Mouse (Mus musculus) MEL (cell line): ENCODE results near the gene Bmpr2. TPM values are rescaled to one million over a fixed set of nuclear protein-coding genes. Genes with fewer than 3 reads are reported as not detected.
A peak's percentile ranks its signal among the peaks of the same experiment; 100 is the strongest.

ENCODE experiments used
- DNase-seq: peaks from one replicate; pipeline ENCODE4 v3.0.0; 2011; ENCODE audit warnings: low read depth, low spot score
- H3K27ac ChIP-seq: 2 replicates; pipeline ENCODE4 v1.5.1; 2012; ENCODE audit warnings: low read depth, mild to moderate bottlenecking, control low read depth, low read length, moderate library complexity; ENCODE audit not compliant: control insufficient read depth
- H3K27me3 ChIP-seq, 2 experiments: fragments of 150-350 bp in 1 of 2; sonication (generic) in 1 of 2; 2 replicates each; pipeline ENCODE4 v1.6.1; 2012; ENCODE audit warnings: low read length in 2 of 2, mild to moderate bottlenecking in 2 of 2, improper control_type of control experiment in 1 of 2, moderate library complexity in 1 of 2; ENCODE audit not compliant: insufficient read depth in 2 of 2, control insufficient read depth in 1 of 2
- H3K36me3 ChIP-seq, 2 experiments: 2 replicates each; pipeline ENCODE4 v1.6.1; 2012 to 2014; ENCODE audit warnings: low read length in 2 of 2, improper control_type of control experiment in 1 of 2, inconsistent platforms in 1 of 2, mild to moderate bottlenecking in 1 of 2; ENCODE audit not compliant: insufficient read depth in 2 of 2, control insufficient read depth in 1 of 2
- H3K4me1 ChIP-seq, 2 experiments: fragments of 150-350 bp in 1 of 2; sonication (generic) in 1 of 2; 2 replicates each; pipeline ENCODE4 v1.6.1; 2012; ENCODE audit warnings: low read length in 2 of 2, improper control_type of control experiment in 1 of 2, mild to moderate bottlenecking in 1 of 2; ENCODE audit not compliant: insufficient read depth in 2 of 2, control insufficient read depth in 1 of 2
- H3K4me3 ChIP-seq, 2 experiments: fragments of 150-350 bp in 1 of 2; sonication (generic) in 1 of 2; 2 replicates each; pipeline ENCODE4 v1.5.1; 2012; ENCODE audit warnings: low read depth in 2 of 2, low read length in 2 of 2, mild to moderate bottlenecking in 2 of 2, moderate library complexity in 2 of 2, control low read depth in 1 of 2, improper control_type of control experiment in 1 of 2; ENCODE audit not compliant: control insufficient read depth in 1 of 2, insufficient read depth in 1 of 2
- H3K79me2 ChIP-seq: 2 replicates; pipeline ENCODE4 v1.6.1; 2012; ENCODE audit warnings: mild to moderate bottlenecking, low read length, moderate library complexity; ENCODE audit not compliant: control insufficient read depth, poor library complexity, insufficient read depth
- H3K9ac ChIP-seq: 2 replicates; pipeline ENCODE4 v1.6.1; 2012; ENCODE audit warnings: low read depth, mild to moderate bottlenecking, control low read depth, low read length, moderate library complexity; ENCODE audit not compliant: control insufficient read depth, poor library complexity, severe bottlenecking
- H3K9me3 ChIP-seq: fragments of 150-350 bp; sonication (generic); replicated peaks from 2 replicates; pipeline ENCODE4 v1.6.1; 2012; ENCODE audit warnings: mild to moderate bottlenecking, low read length, improper control_type of control experiment, moderate library complexity; ENCODE audit not compliant: insufficient read depth
- CHD1 ChIP-seq: IDR thresholded peaks from 2 replicates; pipeline ENCODE4 v1.6.1; 2012; ENCODE audit warnings: low read depth, mild to moderate bottlenecking, inconsistent platforms, low read length, improper control_type of control experiment
- CHD2 ChIP-seq: IDR thresholded peaks from 2 replicates; pipeline ENCODE4 v1.6.1; 2011; ENCODE audit warnings: low read length, improper control_type of control experiment
- EP300 ChIP-seq, 2 experiments: IDR thresholded peaks; 2 replicates each; pipeline ENCODE4 v1.6.1; 2011; ENCODE audit warnings: improper control_type of control experiment in 2 of 2, low read length in 2 of 2, low read depth in 1 of 2, mild to moderate bottlenecking in 1 of 2
- ETS1 ChIP-seq: IDR thresholded peaks from 2 replicates; pipeline ENCODE4 v1.6.1; 2012; ENCODE audit warnings: low read depth, mild to moderate bottlenecking, inconsistent platforms, low read length, improper control_type of control experiment, moderate library complexity
- GABPA ChIP-seq: IDR thresholded peaks from 2 replicates; pipeline ENCODE4 v1.6.1; 2012; ENCODE audit warnings: low read depth, mild to moderate bottlenecking, inconsistent platforms, low read length, improper control_type of control experiment, moderate library complexity
- GATA1 ChIP-seq: IDR thresholded peaks from 2 replicates; pipeline ENCODE4 v1.6.1; 2011; ENCODE audit warnings: low read depth, low read length, improper control_type of control experiment
- JUND ChIP-seq: IDR thresholded peaks from 2 replicates; pipeline ENCODE4 v1.6.1; 2011; ENCODE audit warnings: low read depth, mild to moderate bottlenecking, improper control_type of control experiment, low read length
- MAX ChIP-seq: IDR thresholded peaks from 2 replicates; pipeline ENCODE4 v1.6.1; 2011; ENCODE audit warnings: low read length, improper control_type of control experiment
- MXI1 ChIP-seq: IDR thresholded peaks from 2 replicates; pipeline ENCODE4 v1.6.1; 2011; ENCODE audit warnings: mild to moderate bottlenecking, low read depth, low read length, improper control_type of control experiment
- POLR2AphosphoS2 ChIP-seq: IDR thresholded peaks from 2 replicates; pipeline ENCODE4 v1.6.1; 2011; ENCODE audit warnings: low read length, improper control_type of control experiment
- POLR2AphosphoS5 ChIP-seq: IDR thresholded peaks from 2 replicates; pipeline ENCODE4 v1.6.1; 2012; ENCODE audit warnings: low read depth, borderline replicate concordance, mild to moderate bottlenecking, inconsistent platforms, low read length, moderate library complexity, mixed read lengths
- RAD21 ChIP-seq: IDR thresholded peaks from 2 replicates; pipeline ENCODE4 v1.6.1; 2011; ENCODE audit warnings: mild to moderate bottlenecking, low read depth, low read length, improper control_type of control experiment
- SIN3A ChIP-seq: IDR thresholded peaks from 2 replicates; pipeline ENCODE4 v1.6.1; 2012; ENCODE audit warnings: low read length, improper control_type of control experiment, inconsistent platforms
- SMC3 ChIP-seq: IDR thresholded peaks from 2 replicates; pipeline ENCODE4 v1.6.1; 2011; ENCODE audit warnings: low read depth, low read length, improper control_type of control experiment
- TBP ChIP-seq: IDR thresholded peaks from 2 replicates; pipeline ENCODE4 v1.8.0; 2011; ENCODE audit warnings: low read depth, low read length, improper control_type of control experiment
- UBTF ChIP-seq: IDR thresholded peaks from 2 replicates; pipeline ENCODE4 v1.6.1; 2012; ENCODE audit warnings: low read depth, mild to moderate bottlenecking, inconsistent platforms, low read length, improper control_type of control experiment, moderate library complexity, borderline replicate concordance; ENCODE audit not compliant: insufficient read depth
- USF1 ChIP-seq: IDR thresholded peaks from 2 replicates; pipeline ENCODE4 v1.6.1; 2014; ENCODE audit warnings: low read depth, mild to moderate bottlenecking, inconsistent platforms, low read length, improper control_type of control experiment, moderate library complexity
- ZKSCAN1 ChIP-seq: IDR thresholded peaks from 2 replicates; pipeline ENCODE4 v1.6.1; 2012; ENCODE audit warnings: low read depth, mild to moderate bottlenecking, inconsistent platforms, low read length, improper control_type of control experiment, moderate library complexity
- ZMIZ1 ChIP-seq: IDR thresholded peaks from 2 replicates; pipeline ENCODE4 v1.6.1; 2012; ENCODE audit warnings: low read depth, mild to moderate bottlenecking, inconsistent platforms, low read length, improper control_type of control experiment, moderate library complexity
- ZNF384 ChIP-seq: IDR thresholded peaks from 2 replicates; pipeline ENCODE4 v1.6.1; 2012; ENCODE audit warnings: low read depth, mild to moderate bottlenecking, inconsistent platforms, low read length, improper control_type of control experiment
- polyA plus RNA-seq, 2 experiments: library from polyadenylated mRNA; stranded (reverse) in 1 of 2; unstranded in 1 of 2; fragments of >175 nt in 1 of 2; fragments of >200 nt in 1 of 2; gene quantifications; 2 replicates each; pipeline versions ENCODE4 v1.2.1 to v1.2.4; 2012; ENCODE audit warnings: low replicate concordance in 2 of 2, low read depth in 1 of 2; ENCODE audit not compliant: insufficient read length in 2 of 2, insufficient read depth in 1 of 2, missing spikeins in 1 of 2
- total RNA-seq: library from RNA; depleted of rRNA; stranded (reverse); fragments of 300-350 nt; gene quantifications from 2 replicates; pipeline ENCODE4 v1.2.3, GENCODE M21; 2012

Bmpr2 gene
- total and polyA plus RNA-seq, 3 experiments = 2.3 to 18.6 (median 3.1) TPM

DNA sequence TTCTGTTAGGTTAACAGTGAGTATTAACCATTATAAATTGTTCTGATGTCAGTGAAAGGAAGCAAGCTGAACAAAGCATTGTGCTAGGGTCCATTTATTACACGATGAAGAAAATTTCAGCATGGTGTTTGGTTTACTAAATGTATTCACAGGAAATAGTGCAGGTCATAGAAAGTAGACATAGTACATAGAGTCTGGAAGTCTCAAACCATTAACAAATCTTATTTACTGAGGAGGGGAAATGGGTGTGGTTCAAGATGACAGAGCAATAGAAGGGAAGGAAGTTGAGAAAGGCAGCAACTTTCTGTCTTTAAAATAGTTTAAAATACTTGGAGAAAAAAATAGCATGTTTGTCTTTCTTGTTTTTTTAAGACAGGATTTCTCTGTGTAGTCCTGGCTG, 160.0 kb downstream of the Bmpr2 start:
- H3K36me3 ChIP-seq = peaks cover 0 to 28% of the 10 kb centered on the region in 2 experiments; a peak in 2 of 4 replicates
- peaks cover 37% of the 10 kb centered on the region for H3K79me2 ChIP-seq
- H3K27me3 ChIP-seq = no peaks in the 10 kb centered on the region
- no peaks in the 10 kb centered on the region for H3K9me3 ChIP-seq
- H3K4me3 ChIP-seq = peak overlapping the region in 1 of 2 experiments; percentile 24; a peak in 1 of 4 replicates
- H3K4me1 ChIP-seq = peaks cover 13 to 14% of the 10 kb centered on the region in 2 experiments
- H3K9ac ChIP-seq = peak overlapping the region; percentile 44; the same call in 1 of the 2 replicates
- peak overlapping the region; percentile 69 for H3K27ac ChIP-seq
- peak; percentile 48 for DNase-seq
- TF ChIP-seq CHD2 (no peak), UBTF (no peak), USF1 (no peak), POLR2AphosphoS5 (no peak), RAD21 (no peak), POLR2AphosphoS2 (no peak), ZKSCAN1 (no peak), CHD1 (no peak), SIN3A (no peak), TBP (no peak), JUND (no peak), SMC3 (no peak), ETS1 (no peak), MAX (no peak), ZMIZ1 (no peak), MXI1 (no peak)

DNA sequence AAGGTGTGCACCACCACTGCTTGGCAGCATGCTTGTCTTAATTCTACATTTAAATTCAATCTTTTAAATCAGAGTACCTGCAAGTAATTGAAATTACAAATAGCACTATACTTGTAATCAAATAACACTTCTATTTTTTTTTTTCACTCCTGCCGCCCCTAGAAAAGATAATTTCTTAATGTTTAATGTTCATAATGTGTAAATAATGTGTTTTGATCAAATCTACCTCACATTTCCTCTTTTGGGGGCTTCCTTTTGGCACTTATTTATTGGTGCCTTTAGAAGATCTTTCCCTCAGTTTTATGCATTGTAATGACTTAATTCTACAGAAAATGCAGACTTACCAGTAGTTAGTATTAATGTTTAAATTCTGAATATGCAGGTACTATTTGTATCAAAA, 160.5 kb downstream of the Bmpr2 start:
- peaks cover 9 to 12% of the 10 kb centered on the region in 2 experiments for H3K4me1 ChIP-seq
- TF ChIP-seq ZNF384 (peak; percentile 75), GABPA (no peak), SMC3 (no peak), UBTF (no peak), GATA1 (peak; percentile 50; the same call in 1 of the 2 replicates), EP300 (IDR thresholded peaks at IDR 0.05; ENCODE audit: low read depth in 1 of 2, low read length in 2 of 2) (peak in 1 of 2 experiments; percentile 51; a peak in 2 of 4 replicates)

More for the DNA sequence above, 160.5 kb downstream of the Bmpr2 start:
- Histone ChIP-seq H3K27me3 (no peaks in the 10 kb centered on the region), H3K4me3 (peak overlapping the region in 1 of 2 experiments; percentile 24; a peak in 1 of 4 replicates), H3K36me3 (peaks cover 0 to 25% of the 10 kb centered on the region in 2 experiments; a peak in 2 of 4 replicates), H3K9ac (peak overlapping the region; percentile 44; the same call in 1 of the 2 replicates), H3K9me3 (no peaks in the 10 kb centered on the region), H3K79me2 (peaks cover 35% of the 10 kb centered on the region), H3K27ac (peak overlapping the region; percentile 69)
- peak; percentile 51 for DNase-seq
